Mouse (Mus musculus) cerebellum, adult 11 months (tissue): ENCODE results near the gene Olfr1055.
"Not testable (repeated sequence)": the region's sequence is repeated elsewhere in the genome, so short reads cannot be mapped to it uniquely, and the experiment has no call there.

ENCODE experiments used
- DNase-seq: peaks from one replicate; pipeline ENCODE4 v3.0.0; 2022

Olfr1055 gene

GRCm38 (mm10) chr2:86350184-86350583 is at the start of gene Olfr1055:
TSS of gene Olfr1055 (minus strand) at chr2:86350284.
- no peak for DNase-seq

DNA sequence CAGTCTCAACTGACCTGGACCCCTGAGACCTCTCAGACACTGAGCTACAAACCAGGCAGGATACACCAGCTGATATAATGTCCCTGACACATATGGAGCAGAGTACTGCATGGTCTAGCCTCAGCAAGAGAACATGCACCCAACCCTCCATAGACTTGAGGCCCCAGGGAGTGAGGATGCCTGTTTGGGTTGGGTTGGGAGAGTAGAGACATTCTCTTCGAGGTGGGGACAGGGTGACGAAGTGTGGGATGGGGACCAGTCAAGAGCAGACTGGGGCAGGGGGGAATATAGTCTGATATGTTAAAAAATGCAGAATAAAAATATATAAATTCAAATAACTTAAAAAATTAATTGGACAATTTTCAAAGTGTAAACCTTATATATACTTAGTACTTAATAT is 45.0 kb upstream of the Olfr1055 start:
- no peak for DNase-seq

GRCm38 (mm10) chr2:86388461-86388860 is 38.4 kb upstream of the Olfr1055 start, which contains the start of gene Olfr1058:
TSS of gene Olfr1058 (minus strand) at chr2:86388561.
- DNase-seq: not testable (repeated sequence)

GRCm38 (mm10) chr2:86378293-86378692 is 28.2 kb upstream of the Olfr1055 start, which contains the start of gene Olfr1057:
TSS of gene Olfr1057 (minus strand) at chr2:86378393.
- no peak for DNase-seq

GRCm38 (mm10) chr2:86366342-86366741 is 16.3 kb upstream of the Olfr1055 start:
- not testable (repeated sequence) for DNase-seq

DNA sequence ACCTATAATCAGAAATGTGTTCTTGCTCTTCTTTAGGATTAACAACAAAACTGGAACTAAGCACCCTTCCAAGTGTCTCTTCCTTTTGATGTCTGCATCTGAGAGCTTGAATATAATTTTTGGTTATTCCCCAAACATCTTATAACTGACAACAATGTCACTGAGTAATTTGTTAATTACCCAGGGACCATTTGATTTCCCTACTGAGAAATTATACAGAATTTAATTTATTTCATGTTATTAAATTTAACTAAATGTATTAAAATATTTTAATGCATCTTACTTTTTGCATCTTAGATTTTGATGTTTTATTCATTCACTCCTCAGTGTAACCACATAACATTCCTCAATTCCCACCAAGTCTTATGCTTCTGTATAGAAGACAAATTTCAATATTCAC is 12.3 kb upstream of the Olfr1055 start, which contains the start of gene Olfr1056:
Gene Olfr1056, minus strand, starts transcription at position 101 of the 400 bp plus-strand sequence.
- no peak for DNase-seq

DNA sequence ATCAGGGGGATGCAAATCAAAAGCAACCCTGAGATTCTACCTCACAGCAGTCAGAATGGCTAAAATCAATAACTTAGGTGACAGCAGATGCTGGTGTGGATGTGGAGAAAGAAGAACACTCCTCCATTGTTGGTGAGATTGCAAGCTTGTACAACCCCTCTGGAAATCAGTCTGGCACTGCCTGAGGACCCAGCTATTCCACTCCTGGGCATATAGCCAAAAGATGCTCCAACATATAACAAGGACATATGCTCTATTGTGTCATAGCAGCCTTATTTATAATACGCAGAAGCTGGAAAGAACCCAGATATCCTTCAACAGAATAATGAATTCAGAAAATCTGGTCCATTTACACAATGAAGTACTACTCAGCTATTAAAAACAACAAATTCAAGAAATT is 1.7 kb upstream of the Olfr1055 start:
- not testable (repeated sequence) for DNase-seq

GRCm38 (mm10) chr2:86335333-86335732 is 14.8 kb downstream of the Olfr1055 start, which contains the start of gene Olfr1054:
TSS of gene Olfr1054 (minus strand) at chr2:86335433.
- DNase-seq: no peak

- no peak for DNase-seq
Measured at GRCm38 (mm10) chr2:86315184-86315583, 34.9 kb downstream of the Olfr1055 start, which contains the start of gene Olfr1053. TSS of gene Olfr1053 (minus strand) at chr2:86315284.
